Mouse (Mus musculus) bone marrow, adult 2 months (tissue): ENCODE measurements at regions not wholly inside any gene's neighbourhood (a gene's known extent, or its start where the extent isn't known, plus 50 kb on each side); places are given as distances from the start of the nearest gene placed in this dataset.

Experiments used
- H3K27ac ChIP-seq: fragments of 200-500 bp; 2 replicates; pipeline ENCODE4 v1.5.1; 2012; ENCODE audit warnings: low read depth, mild to moderate bottlenecking, control low read depth, inconsistent platforms, low read length; ENCODE audit not compliant: control insufficient read depth, poor library complexity, insufficient read depth
- H3K4me1 ChIP-seq: fragments of 200-500 bp; 2 replicates; pipeline ENCODE4 v1.6.1; 2011; ENCODE audit warnings: low read length; ENCODE audit not compliant: control insufficient read depth, insufficient read depth
- H3K4me3 ChIP-seq: fragments of 200-500 bp; replicated peaks from 2 replicates; pipeline ENCODE3; 2011; ENCODE audit warnings: mild to moderate bottlenecking, low read depth, low read length, control low read depth; ENCODE audit not compliant: control insufficient read depth
- CTCF ChIP-seq: fragments of 200-500 bp; IDR thresholded peaks from 2 replicates; pipeline ENCODE4 v1.5.1; 2011; ENCODE audit warnings: low read length, control low read depth; ENCODE audit not compliant: control insufficient read depth, insufficient read depth
- POLR2A ChIP-seq: fragments of 200-500 bp; IDR thresholded peaks from 2 replicates; pipeline ENCODE4 v1.6.1; 2011; ENCODE audit warnings: low read depth, mild to moderate bottlenecking, control low read depth, low read length, borderline replicate concordance; ENCODE audit not compliant: control insufficient read depth
- WGBS: fragments of 180-500 bp; shearing (Covaris S2); methylation state at CpG from one replicate; pipeline ENCODE4 v1.1.7; 2018; 5-methylcytosine and 5-hydroxymethylcytosine counted together

GRCm38 (mm10) chr2:78064321-78065037, 118.3 kb upstream of the Cwc22 start:
- no peak overlapping the region for H3K27ac ChIP-seq
- 84% methylated on average over 16 of the region's 16 CpGs for WGBS
- TF ChIP-seq CTCF (no peak), POLR2A (no peak)

GRCm38 (mm10) chr2:78059801-78060416, 113.7 kb upstream of the Cwc22 start:
- no peak overlapping the region for H3K4me3 ChIP-seq
- no peak overlapping the region for H3K27ac ChIP-seq
- TF ChIP-seq POLR2A (no peak), CTCF (no peak)
- WGBS: 14% methylated on average over 10 of the region's 10 CpGs
- H3K4me1 ChIP-seq: no peaks in the 10 kb centered on the region

More at GRCm38 (mm10) chr2:78064321-78065037, 118.3 kb upstream of the Cwc22 start:
- Histone ChIP-seq H3K4me3 (no peak overlapping the region), H3K4me1 (no peaks in the 10 kb centered on the region)

GRCm38 (mm10) chr2:78058988-78059387, 112.8 kb upstream of the Cwc22 start:
- no peaks in the 10 kb centered on the region for H3K4me1 ChIP-seq
- TF ChIP-seq CTCF: no peak
- TF ChIP-seq POLR2A: no peak
- H3K4me3 ChIP-seq: no peak overlapping the region
- H3K27ac ChIP-seq: no peak overlapping the region
- WGBS: 69% methylated on average over 2 of the region's 2 CpGs

GRCm38 (mm10) chr2:78053910-78054309, 107.7 kb upstream of the Cwc22 start:
- no peak overlapping the region for H3K27ac ChIP-seq
- no peak for TF ChIP-seq CTCF
- no peak for TF ChIP-seq POLR2A
- 4% methylated on average over 3 of the region's 3 CpGs for WGBS
- no peaks in the 10 kb centered on the region; the same call in 1 of the 2 replicates for H3K4me1 ChIP-seq
- no peak overlapping the region for H3K4me3 ChIP-seq

GRCm38 (mm10) chr2:78050542-78050941, 104.4 kb upstream of the Cwc22 start:
- H3K4me3 ChIP-seq: no peak overlapping the region
- no peaks in the 10 kb centered on the region; the same call in none of the 2 replicates for H3K4me1 ChIP-seq
- WGBS: 72% methylated on average over 7 of the region's 7 CpGs
- no peak for TF ChIP-seq CTCF
- TF ChIP-seq POLR2A: no peak
- H3K27ac ChIP-seq: no peak overlapping the region

- 21% methylated on average over 8 of the region's 8 CpGs for WGBS
- Histone ChIP-seq H3K4me3 (no peak overlapping the region), H3K27ac (no peak overlapping the region), H3K4me1 (no peaks in the 10 kb centered on the region; the same call in none of the 2 replicates)
- TF ChIP-seq POLR2A (no peak), CTCF (peak; percentile 46; the same call in 1 of the 2 replicates)
Measured at GRCm38 (mm10) chr2:78049248-78049874, 103.2 kb upstream of the Cwc22 start.

GRCm38 (mm10) chr2:78048706-78049055, 102.5 kb upstream of the Cwc22 start:
- TF ChIP-seq POLR2A: no peak
- no peak for TF ChIP-seq CTCF
- Histone ChIP-seq H3K4me3 (no peak overlapping the region), H3K27ac (no peak overlapping the region), H3K4me1 (no peaks in the 10 kb centered on the region; the same call in none of the 2 replicates)
- 56% methylated on average over 6 of the region's 6 CpGs for WGBS

- WGBS: 44% methylated on average over 11 of the region's 11 CpGs
- TF ChIP-seq CTCF: no peak; the same call in 1 of the 2 replicates
- TF ChIP-seq POLR2A: no peak
- H3K27ac ChIP-seq: no peak overlapping the region
- H3K4me3 ChIP-seq: no peak overlapping the region
- no peaks in the 10 kb centered on the region; the same call in none of the 2 replicates for H3K4me1 ChIP-seq
Measured at GRCm38 (mm10) chr2:78048030-78048705, 102.0 kb upstream of the Cwc22 start.
